Mouse (Mus musculus): ENCODE data around the gene Rasgef1b. TPM values are rescaled to one million over a fixed set of nuclear protein-coding genes. Genes with fewer than 3 reads are reported as not detected.
A peak's percentile ranks its signal among the peaks of the same experiment; 100 is the strongest.

Rasgef1b gene
- polyA plus RNA-seq, 1 experiment from 2014 or later, result 81.3 TPM

DNA sequence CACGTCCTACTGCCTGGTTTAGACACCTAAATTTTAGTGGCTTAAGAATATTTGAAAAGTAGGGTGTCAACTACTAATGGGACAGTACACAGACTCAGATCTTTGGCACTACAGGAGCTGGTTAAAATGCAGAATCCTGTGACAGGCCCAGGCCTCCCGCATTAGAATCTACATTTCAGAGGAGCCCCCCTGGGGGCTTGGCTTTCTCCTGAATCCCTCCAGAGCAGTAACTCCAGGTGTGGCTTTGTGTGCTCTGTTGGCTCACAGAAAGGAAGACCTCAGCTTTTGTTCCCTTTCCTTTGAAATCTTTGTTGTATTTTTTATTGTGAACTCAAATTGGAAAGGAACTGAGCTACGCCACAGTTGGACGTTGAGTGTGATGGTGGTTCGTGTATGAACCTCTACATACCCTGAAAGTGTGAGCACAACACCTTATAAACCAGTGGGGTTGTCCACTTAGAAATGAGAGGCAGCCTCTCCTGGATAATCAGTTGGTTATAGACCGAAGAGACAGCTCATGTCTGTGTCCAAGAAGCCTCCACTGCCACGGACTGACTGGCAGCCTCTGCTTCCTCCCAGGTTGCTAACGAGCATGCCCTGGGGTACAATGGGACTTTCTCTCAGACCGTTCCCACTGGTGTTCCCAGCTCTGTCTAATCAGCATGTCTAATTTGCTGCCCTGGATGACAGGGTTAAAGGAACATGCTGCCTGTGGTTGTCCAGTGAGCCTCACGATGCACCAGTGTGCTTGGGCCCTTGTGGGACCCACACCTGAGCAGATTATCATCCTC, 9.3 kb upstream of the Rasgef1b start:
- Histone ChIP-seq H3K4me2 (no peak overlapping the region), H3K36me3 (ENCODE audit: poor library complexity, severe bottlenecking) (no peaks in the 10 kb centered on the region), H3K27me3 (no peaks in the 10 kb centered on the region), H3K4me1 (peaks cover 24% of the 10 kb centered on the region), H3K9me3 (replicated peaks) (no peaks in the 10 kb centered on the region), H3K27ac (no peak overlapping the region), H3K4me3 (no peak overlapping the region), H3K9ac (no peak overlapping the region)
- peak; percentile 27; the same call in 1 of the 2 replicates for ATAC-seq
- WGBS, result 12% methylated on average over 10 of the region's 10 CpGs

- H3K27me3 ChIP-seq, result peaks cover 20% of the 10 kb centered on the region
- 72% methylated on average over 1 of the region's 1 CpGs for WGBS
- no peaks in the 10 kb centered on the region for H3K36me3 ChIP-seq (ENCODE audit: poor library complexity, severe bottlenecking)
- peak overlapping the region; percentile 94; the same call in 1 of the 2 replicates for H3K4me2 ChIP-seq
- H3K9ac ChIP-seq, result no peak overlapping the region
- H3K4me1 ChIP-seq, result peaks cover 22% of the 10 kb centered on the region
- ATAC-seq, result no peak
- no peaks in the 10 kb centered on the region for H3K9me3 ChIP-seq (replicated peaks)
- no peak overlapping the region for H3K27ac ChIP-seq
- no peak overlapping the region for H3K4me3 ChIP-seq
These were observed 1.1 kb upstream of the Rasgef1b start for GRCm38 (mm10) chr5:99729931-99730330.

DNA sequence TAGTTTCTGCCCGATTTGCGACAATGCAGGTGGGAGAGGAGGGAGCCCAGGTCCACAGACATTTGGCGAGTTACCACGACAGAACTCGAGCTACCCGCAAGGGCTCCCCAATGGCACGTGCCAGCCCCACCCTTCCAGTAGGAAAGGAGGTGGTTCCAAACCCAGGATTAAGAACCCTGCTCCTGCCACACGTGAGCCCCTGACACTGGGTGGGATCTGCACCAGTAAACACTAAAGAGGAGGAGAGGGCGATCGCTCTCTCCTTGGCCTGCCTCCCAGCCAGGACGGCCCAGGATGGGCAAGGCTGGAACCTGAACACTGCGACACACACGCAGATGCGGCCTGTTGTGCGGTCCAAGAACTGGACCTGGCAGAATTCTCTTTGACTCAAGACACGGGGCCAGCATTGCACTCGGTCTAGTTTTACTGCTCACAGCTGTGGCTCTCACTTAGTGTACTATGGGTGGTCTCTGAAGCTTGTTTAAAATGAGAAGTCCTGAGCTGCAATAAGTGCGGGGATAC, 557 bp upstream of the Rasgef1b start:
- H3K27me3 ChIP-seq, result peaks cover 20% of the 10 kb centered on the region
- H3K4me2 ChIP-seq, result peak overlapping the region; percentile 94
- under 1% methylated on average over 16 of the region's 18 CpGs for WGBS
- peak; percentile 66 for ATAC-seq
- no peaks in the 10 kb centered on the region for H3K9me3 ChIP-seq (replicated peaks)
- no peak overlapping the region for H3K27ac ChIP-seq
- peak overlapping the region; percentile 55 for H3K9ac ChIP-seq
- H3K4me1 ChIP-seq, result peaks cover 22% of the 10 kb centered on the region
- no peaks in the 10 kb centered on the region for H3K36me3 ChIP-seq (ENCODE audit: poor library complexity, severe bottlenecking)
- peak overlapping the region; percentile 69 for H3K4me3 ChIP-seq

DNA sequence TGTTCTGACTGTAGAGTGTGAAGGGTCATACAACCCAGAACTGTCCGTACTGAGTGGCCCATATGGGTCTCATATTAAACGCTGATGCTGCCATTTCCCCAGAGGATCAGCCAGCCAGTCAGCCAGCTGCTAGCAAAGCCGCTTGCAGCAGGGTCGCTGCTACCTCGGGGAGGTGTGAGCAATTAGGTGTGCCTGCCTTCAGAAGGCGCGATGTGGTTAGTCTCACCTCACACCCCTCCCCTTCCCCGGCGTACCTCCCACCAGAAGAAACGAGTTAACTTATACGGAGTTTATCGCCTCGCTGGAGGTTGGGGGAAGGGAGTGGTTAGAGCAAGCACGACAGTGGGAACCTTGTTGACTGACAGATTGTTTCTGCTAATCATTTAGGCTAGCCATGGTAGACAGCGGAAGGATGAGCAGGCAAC, 826 bp downstream of the Rasgef1b start:
- H3K4me2 ChIP-seq, result peak overlapping the region; percentile 94
- peak; percentile 12; the same call in 1 of the 2 replicates for ATAC-seq
- peak overlapping the region; percentile 75 for H3K9ac ChIP-seq
- H3K36me3 ChIP-seq (ENCODE audit: poor library complexity, severe bottlenecking), result no peaks in the 10 kb centered on the region
- under 1% methylated on average over 15 of the region's 15 CpGs for WGBS
- peaks cover 22% of the 10 kb centered on the region for H3K4me1 ChIP-seq
- no peaks in the 10 kb centered on the region for H3K9me3 ChIP-seq (replicated peaks)
- H3K27ac ChIP-seq, result peak overlapping the region; percentile 6; the same call in 1 of the 2 replicates
- H3K4me3 ChIP-seq, result peak overlapping the region; percentile 69
- H3K27me3 ChIP-seq, result peaks cover 20% of the 10 kb centered on the region

DNA sequence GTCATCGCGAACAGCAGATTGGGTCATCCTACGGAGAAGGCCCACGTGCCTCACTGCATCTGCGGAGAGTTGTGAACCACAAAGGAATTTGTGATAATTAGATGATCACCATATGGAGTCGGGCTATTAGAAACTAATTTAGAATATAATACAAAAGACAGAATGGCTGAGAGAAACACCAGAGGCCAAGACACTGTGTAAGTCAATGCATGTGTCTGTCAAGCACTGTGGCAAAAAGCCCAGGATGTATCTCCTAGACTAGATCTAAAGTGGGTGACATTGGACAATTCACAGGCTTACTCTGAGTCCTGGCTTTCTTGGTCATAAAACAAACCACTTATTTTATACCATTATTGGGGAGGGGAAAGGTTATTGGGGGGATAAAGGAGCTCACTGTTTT, 4.9 kb downstream of the Rasgef1b start:
- ATAC-seq, result no peak
- WGBS, result 63% methylated on average over 6 of the region's 6 CpGs
- no peak overlapping the region for H3K27ac ChIP-seq
- H3K4me1 ChIP-seq, result peaks cover 17% of the 10 kb centered on the region
- H3K9me3 ChIP-seq (replicated peaks), result no peaks in the 10 kb centered on the region
- no peak overlapping the region for H3K9ac ChIP-seq
- H3K4me3 ChIP-seq, result no peak overlapping the region
- H3K36me3 ChIP-seq (ENCODE audit: poor library complexity, severe bottlenecking), result no peaks in the 10 kb centered on the region
- peaks cover 15% of the 10 kb centered on the region; the same call in 1 of the 2 replicates for H3K27me3 ChIP-seq
- H3K4me2 ChIP-seq, result no peak overlapping the region

GRCm38 (mm10) chr5:99722310-99722709, 6.6 kb downstream of the Rasgef1b start:
- peaks cover 8% of the 10 kb centered on the region; the same call in 1 of the 2 replicates for H3K27me3 ChIP-seq
- ATAC-seq, result no peak
- H3K4me2 ChIP-seq, result no peak overlapping the region

DNA sequence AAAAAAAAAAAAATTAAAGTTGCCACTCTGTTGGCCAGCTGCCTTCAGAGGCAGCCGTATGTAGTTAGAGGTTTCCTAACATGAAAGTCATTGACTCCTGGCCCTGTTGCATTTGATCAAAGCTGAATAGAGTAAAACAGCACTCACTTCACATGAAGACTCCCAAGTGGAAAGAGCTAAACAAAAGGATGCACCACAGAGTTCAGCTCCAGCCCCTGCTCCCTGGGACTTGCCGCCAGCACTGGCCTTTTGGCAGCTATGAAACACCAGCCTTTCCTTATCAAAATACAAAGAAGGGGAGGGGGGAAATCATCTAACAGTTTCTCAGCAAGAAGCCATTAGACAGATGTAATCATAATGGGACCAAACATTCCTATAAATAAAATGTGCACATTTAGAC, 8.3 kb downstream of the Rasgef1b start:
- peaks cover 2% of the 10 kb centered on the region; the same call in 1 of the 2 replicates for H3K4me1 ChIP-seq
- WGBS, result 51% methylated on average over 2 of the region's 2 CpGs
- H3K9ac ChIP-seq, result no peak overlapping the region
- H3K27me3 ChIP-seq, result 0 out of 2 replicates have a peak, but pooled peaks cover 4% of the 10 kb centered on the region
- no peak overlapping the region for H3K4me3 ChIP-seq
- H3K4me2 ChIP-seq, result no peak overlapping the region
- H3K36me3 ChIP-seq (ENCODE audit: poor library complexity, severe bottlenecking), result no peaks in the 10 kb centered on the region
- no peak for ATAC-seq
- H3K9me3 ChIP-seq (replicated peaks), result no peaks in the 10 kb centered on the region
- no peak overlapping the region for H3K27ac ChIP-seq

More at GRCm38 (mm10) chr5:99722310-99722709, 6.6 kb downstream of the Rasgef1b start:
- Histone ChIP-seq H3K9me3 (replicated peaks) (no peaks in the 10 kb centered on the region), H3K27ac (no peak overlapping the region), H3K4me1 (0 out of 2 replicates have a peak, but pooled peaks cover 4% of the 10 kb centered on the region), H3K9ac (no peak overlapping the region), H3K4me3 (no peak overlapping the region), H3K36me3 (ENCODE audit: poor library complexity, severe bottlenecking) (no peaks in the 10 kb centered on the region)
- 82% methylated on average over 2 of the region's 2 CpGs for WGBS

DNA sequence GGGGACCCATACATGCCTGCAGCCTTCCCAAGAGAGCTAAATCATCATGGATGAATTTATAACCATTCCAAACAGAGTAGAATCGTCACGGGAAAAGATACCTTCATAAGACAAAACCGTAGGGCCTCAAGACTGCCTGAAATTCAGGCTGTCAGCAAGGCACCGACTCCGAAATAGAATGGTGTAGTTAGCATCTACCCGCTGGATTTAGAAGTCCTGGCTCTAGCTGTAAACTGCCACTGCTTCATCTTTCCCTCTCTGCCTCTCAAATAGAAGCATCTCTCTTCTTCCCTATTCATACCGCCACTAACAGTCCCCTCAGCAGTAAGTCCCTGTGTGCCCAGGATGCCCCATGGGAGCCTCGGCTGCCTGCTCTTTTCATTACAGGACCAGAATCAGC, 10.9 kb downstream of the Rasgef1b start:
- peaks cover 10% of the 10 kb centered on the region; the same call in 1 of the 2 replicates for H3K4me1 ChIP-seq
- H3K9me3 ChIP-seq (replicated peaks), result no peaks in the 10 kb centered on the region
- H3K36me3 ChIP-seq (ENCODE audit: poor library complexity, severe bottlenecking), result no peaks in the 10 kb centered on the region
- H3K27me3 ChIP-seq, result no peaks in the 10 kb centered on the region
- 83% methylated on average over 8 of the region's 8 CpGs for WGBS
- no peak overlapping the region for H3K4me3 ChIP-seq
- H3K4me2 ChIP-seq, result no peak overlapping the region
- H3K27ac ChIP-seq, result no peak overlapping the region
- no peak for ATAC-seq
- no peak overlapping the region for H3K9ac ChIP-seq

DNA sequence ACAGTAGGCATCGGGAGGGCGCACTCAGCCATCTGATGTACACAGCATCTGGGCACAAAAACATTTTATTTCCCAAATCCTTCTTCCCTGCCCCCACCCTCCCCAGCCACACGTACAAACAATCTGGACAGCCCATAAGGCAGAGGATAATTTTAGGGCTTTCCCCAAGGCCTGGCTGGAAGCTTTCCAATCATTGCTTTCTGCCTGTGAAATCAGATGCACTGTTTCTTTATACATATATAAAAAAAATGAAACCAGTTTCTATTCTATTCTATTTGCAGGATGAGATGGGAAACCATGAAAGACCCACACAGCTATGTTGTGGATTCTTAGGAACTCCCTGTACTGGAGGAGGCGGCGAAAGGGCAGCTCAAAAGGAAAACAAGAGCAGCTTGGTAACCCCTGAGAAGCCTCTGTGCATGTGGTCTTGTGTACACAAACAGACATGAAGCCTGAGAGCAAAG, 13.6 kb downstream of the Rasgef1b start:
- Histone ChIP-seq H3K27me3 (0 out of 2 replicates have a peak, but pooled peaks cover 3% of the 10 kb centered on the region), H3K4me2 (no peak overlapping the region), H3K4me3 (no peak overlapping the region), H3K36me3 (ENCODE audit: poor library complexity, severe bottlenecking) (no peaks in the 10 kb centered on the region), H3K4me1 (peaks cover 10% of the 10 kb centered on the region; the same call in 1 of the 2 replicates), H3K27ac (peak overlapping the region; percentile 63), H3K9ac (no peak overlapping the region), H3K9me3 (replicated peaks) (no peaks in the 10 kb centered on the region)
- 57% methylated on average over 5 of the region's 5 CpGs for WGBS
- peak; percentile 85 for ATAC-seq

GRCm38 (mm10) chr5:99711947-99712346, 16.9 kb downstream of the Rasgef1b start:
- Histone ChIP-seq H3K4me1 (peaks cover 10% of the 10 kb centered on the region; the same call in 1 of the 2 replicates), H3K27me3 (0 out of 2 replicates have a peak, but pooled peaks cover 3% of the 10 kb centered on the region), H3K4me2 (no peak overlapping the region), H3K9me3 (replicated peaks) (no peaks in the 10 kb centered on the region), H3K36me3 (ENCODE audit: poor library complexity, severe bottlenecking) (no peaks in the 10 kb centered on the region), H3K27ac (no peak overlapping the region), H3K4me3 (no peak overlapping the region), H3K9ac (no peak overlapping the region)
- ATAC-seq, result no peak
- 86% methylated on average over 2 of the region's 2 CpGs for WGBS

DNA sequence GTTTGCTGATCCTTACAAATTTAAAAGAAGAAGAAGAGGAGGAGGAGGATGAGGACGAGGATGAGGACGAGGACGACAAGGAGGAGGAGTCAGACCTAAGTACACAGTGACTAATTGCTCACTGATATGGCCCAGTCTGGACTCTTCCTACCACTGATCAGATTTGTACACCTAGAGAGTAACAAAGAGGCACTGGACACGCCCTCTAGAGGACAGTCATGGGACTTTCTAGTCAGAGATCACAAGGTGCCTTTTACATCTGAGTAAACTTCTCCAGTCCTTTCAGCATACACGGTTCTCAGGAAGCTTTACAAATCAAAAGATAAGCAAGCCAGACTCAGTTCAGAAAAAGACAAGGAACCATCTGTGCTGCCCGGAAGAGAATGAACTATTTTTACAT, 20.2 kb downstream of the Rasgef1b start:
- Histone ChIP-seq H3K4me2 (no peak overlapping the region), H3K4me1 (no peaks in the 10 kb centered on the region), H3K9ac (no peak overlapping the region), H3K4me3 (no peak overlapping the region), H3K9me3 (replicated peaks) (no peaks in the 10 kb centered on the region), H3K27ac (no peak overlapping the region), H3K36me3 (ENCODE audit: poor library complexity, severe bottlenecking) (no peaks in the 10 kb centered on the region), H3K27me3 (0 out of 2 replicates have a peak, but pooled peaks cover 3% of the 10 kb centered on the region)
- no peak for ATAC-seq
- WGBS, result 48% methylated on average over 6 of the region's 6 CpGs

- no peaks in the 10 kb centered on the region for H3K9me3 ChIP-seq (replicated peaks)
- H3K36me3 ChIP-seq (ENCODE audit: poor library complexity, severe bottlenecking), result no peaks in the 10 kb centered on the region
- no peak for ATAC-seq
- H3K27me3 ChIP-seq, result no peaks in the 10 kb centered on the region
- no peak overlapping the region for H3K9ac ChIP-seq
- no peak overlapping the region for H3K27ac ChIP-seq
- no peaks in the 10 kb centered on the region for H3K4me1 ChIP-seq
- WGBS, result 39% methylated on average over 6 of the region's 6 CpGs
- H3K4me2 ChIP-seq, result no peak overlapping the region
- H3K4me3 ChIP-seq, result no peak overlapping the region
These were observed 21.6 kb downstream of the Rasgef1b start for GRCm38 (mm10) chr5:99707261-99707660.

All from forebrain, embryonic 13.5 days (tissue).